Mouse (Mus musculus) hindbrain, embryonic 12.5 days (tissue): Measurements from ENCODE around the gene Iars2. TPM values are rescaled to one million over a fixed set of nuclear protein-coding genes. Genes with fewer than 3 reads are reported as not detected.

ENCODE experiments used
- microRNA counts: library from miRNA; unstranded; fragments of <30 nt; microRNA quantifications from one replicate; lab custom pipeline; 2017
- microRNA-seq: library from miRNA; unstranded; fragments of <30 nt; microRNA quantifications from one replicate; pipeline ENCODE4, GENCODE M21; 2017
- polyA plus RNA-seq: library from polyadenylated mRNA; unstranded; fragments of >200 nt; fragmentation: Nextera tagmentation; extraction: Ambion mirVana; gene quantifications from 2 replicates; pipeline ENCODE4 v1.2.1, GENCODE M21; 2016

The Iars2 gene
- polyA plus RNA-seq, 1 experiment from 2014 or later = 24.7 TPM

MicroRNAs within 50 kb of the gene (microRNA counts, 519-probe panel; counts per million panel counts)
- microRNA mmu-miR-194 (lab: Ali Mortazavi, UCI) (2,220 counts per million, percentile 63 among the panel's probes with 10 or more counts), microRNA mmu-miR-664 (lab: Ali Mortazavi, UCI) (470 counts per million, percentile 58 among the panel's probes with 10 or more counts)

Small RNA genes lying within 50 kb of the gene (microRNA-seq; reads per million reads assigned to microRNA genes)
- gene Mir194-1 (1.1 reads per million), gene Mir215 (not detected), gene Mir664 (9.8 reads per million, percentile 21 among the genes with 10 or more reads in this experiment)

Other genes starting within 250 kb of the Iars2 start
- gene Rab3gap2, start 125.3 kb downstream of the Iars2 start, polyA plus RNA-seq = 27.4 and 28.7 TPM in 2 replicates
- gene Bpnt1, start 2.8 kb upstream of the Iars2 start, polyA plus RNA-seq = 32.5 and 34.2 TPM in 2 replicates
- gene Eprs, start 33.6 kb upstream of the Iars2 start, polyA plus RNA-seq = 136 and 148 TPM in 2 replicates
- 1.4 and 1.8 TPM in 2 replicates for gene Slc30a10, start 125.5 kb upstream of the Iars2 start, polyA plus RNA-seq